Mouse (Mus musculus): ENCODE measurements around the gene Sprr4.
A peak's percentile ranks its signal among the peaks of the same experiment; 100 is the strongest.
"Not testable (repeated sequence)": the region's sequence is repeated elsewhere in the genome, so short reads cannot be mapped to it uniquely, and the experiment has no call there.

Gene Sprr4

GRCm38 (mm10) chr3:92500393-92500792, at the start of gene Sprr4:
TSS of gene Sprr4 (minus strand) at chr3:92500493.
- DNase-seq, result no peak

- no peak for DNase-seq
Observed at GRCm38 (mm10) chr3:92534411-92534810, 34.1 kb upstream of the Sprr4 start, which contains the start of gene 2310046K23Rik. TSS of gene 2310046K23Rik (minus strand) at chr3:92534511.

DNA sequence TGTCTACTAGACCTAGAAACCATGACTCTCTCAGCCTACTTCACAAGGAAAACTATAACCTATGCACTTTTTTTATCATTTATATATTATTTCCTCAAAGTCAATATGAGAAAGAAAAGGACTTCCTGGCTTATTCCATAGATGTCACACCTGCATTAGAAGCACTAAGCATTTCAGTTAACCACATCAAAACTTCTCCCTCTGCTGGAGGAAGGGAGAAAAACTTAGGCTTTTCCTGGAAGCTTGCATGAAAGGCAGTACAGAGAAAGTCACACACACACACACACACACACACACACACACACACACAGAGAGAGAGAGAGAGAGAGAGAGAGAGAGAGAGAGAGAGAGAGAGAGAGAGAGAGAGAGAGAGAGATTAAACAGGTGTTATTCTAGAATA, 12.0 kb upstream of the Sprr4 start:
- DNase-seq, result no peak

GRCm38 (mm10) chr3:92510786-92511185, 10.5 kb upstream of the Sprr4 start:
- DNase-seq, result peak; percentile 4

DNA sequence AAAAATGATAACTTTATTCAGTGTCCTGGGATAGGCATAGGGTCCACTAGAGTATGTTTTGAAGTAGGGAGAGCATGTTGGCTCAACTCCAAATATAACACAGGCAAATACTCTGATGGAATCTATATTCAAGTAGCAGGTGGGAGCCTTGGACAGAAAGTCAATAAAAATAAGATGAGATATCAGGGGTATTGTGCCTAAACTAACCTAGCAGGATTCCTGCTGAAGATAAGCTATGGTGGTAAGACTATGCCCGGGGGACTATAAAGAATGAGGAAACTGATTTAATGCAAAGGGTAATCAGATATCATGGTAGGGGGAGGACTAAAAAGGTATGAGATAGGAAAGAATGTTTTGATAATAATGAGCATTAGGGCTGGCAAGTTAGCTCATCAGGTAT, 7.9 kb upstream of the Sprr4 start:
- no peak for DNase-seq

- no peak for DNase-seq
Observed at GRCm38 (mm10) chr3:92503528-92503927, 3.2 kb upstream of the Sprr4 start.

DNA sequence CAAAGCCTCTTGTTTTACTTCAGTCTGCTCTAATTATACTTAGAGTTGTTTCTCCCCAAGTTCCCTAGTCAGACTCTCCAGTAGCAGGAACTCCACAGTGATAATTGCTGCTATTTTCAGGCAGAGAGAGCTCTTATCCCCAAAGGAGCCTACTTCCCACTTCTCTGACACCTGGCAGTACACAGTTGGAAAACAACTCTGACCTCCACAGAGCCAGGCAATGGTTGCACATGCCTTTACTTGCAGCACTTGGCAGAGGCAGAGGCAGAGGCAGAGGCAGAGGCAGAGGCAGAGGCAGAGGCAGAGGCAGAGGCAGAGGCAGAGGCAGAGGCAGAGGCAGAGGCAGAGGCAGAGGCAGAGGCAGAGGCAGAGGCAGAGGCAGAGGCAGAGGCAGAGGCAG, 10.0 kb downstream of the Sprr4 start:
- DNase-seq, result not testable (repeated sequence)

GRCm38 (mm10) chr3:92486307-92486706, 14.0 kb downstream of the Sprr4 start:
- no peak for DNase-seq

- no peak for DNase-seq
Observed at GRCm38 (mm10) chr3:92485863-92486262, 14.4 kb downstream of the Sprr4 start, which contains the start of gene Sprr1a. TSS of gene Sprr1a (minus strand) at chr3:92485895.

DNA sequence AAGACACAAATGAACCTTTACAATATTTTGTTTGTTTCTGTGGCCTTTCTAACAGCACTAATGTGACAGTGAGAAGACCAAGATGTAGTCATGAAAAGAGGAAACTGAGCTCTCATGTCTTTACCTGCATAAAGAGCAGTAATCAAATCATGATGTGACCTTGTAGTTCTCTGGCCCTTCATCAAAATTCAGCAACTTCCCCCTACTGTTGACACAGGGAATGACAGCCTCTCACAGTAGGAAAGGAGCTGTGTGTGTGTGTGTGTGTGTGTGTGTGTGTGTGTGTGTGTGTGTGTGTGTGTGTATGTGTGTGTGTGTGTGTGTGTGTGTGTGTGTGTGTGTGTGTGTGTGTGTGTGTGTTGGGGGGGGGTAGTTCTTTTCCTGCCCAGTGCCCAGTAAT, 19.0 kb downstream of the Sprr4 start:
- DNase-seq, result not testable (repeated sequence)

DNA sequence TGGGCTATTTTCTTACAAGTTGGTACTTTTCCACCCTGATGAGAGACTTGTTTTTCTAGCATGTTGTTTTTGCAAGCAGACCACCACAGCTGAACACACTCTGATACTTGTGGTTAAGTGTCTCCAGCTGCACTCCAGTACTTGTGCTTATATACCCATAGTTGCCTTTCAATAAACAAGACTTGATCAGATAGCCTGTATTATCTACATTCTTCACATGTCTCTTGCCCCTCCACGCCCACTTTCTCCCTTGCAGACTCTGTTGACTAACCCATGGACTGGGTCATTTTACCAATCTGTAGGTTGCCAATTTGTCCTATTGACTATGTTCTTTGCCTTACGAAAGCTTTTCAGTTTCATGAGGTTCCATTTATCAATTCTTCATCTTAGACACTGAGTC, 30.2 kb downstream of the Sprr4 start:
- no peak for DNase-seq

DNA sequence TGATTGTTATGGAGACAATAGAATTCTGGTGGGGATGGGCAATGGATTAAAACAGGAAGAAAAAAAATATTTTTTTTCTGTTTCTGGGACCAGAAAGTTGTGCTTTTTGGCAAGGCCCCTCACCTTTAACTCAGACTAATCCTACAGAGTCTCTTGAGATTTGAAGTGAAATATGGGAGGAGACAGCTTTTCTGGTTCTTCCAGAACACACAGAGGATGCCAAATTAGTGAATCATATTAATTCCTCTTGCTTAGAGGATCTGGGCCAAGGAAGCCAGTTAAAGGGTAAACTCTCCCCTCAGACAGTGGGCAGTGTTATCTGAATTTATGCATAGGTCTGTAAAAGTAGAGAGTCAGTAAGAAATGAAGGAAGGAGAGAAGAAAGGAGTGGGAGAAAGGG, 32.9 kb downstream of the Sprr4 start:
- DNase-seq, result no peak

- DNase-seq, result no peak
Observed at GRCm38 (mm10) chr3:92466576-92466975, 33.7 kb downstream of the Sprr4 start.

DNA sequence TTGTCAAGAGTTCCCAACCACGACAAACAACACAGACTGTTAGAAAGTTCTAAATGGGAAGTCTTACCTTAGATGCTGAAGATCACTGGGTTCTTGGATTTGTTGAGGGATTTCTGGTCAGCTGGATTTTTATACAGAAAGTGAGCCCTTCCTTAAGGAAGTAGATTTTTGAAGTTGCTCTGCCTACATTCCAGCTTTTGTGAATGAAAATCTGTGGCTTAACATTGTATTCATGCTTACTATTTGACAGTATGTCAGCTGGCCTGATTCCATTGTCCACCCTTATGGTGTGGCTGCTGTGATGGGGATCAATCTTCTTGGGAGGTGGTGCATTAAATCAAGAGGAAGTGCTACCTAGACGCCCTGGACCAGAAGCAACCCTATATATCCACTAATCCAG, 41.7 kb downstream of the Sprr4 start, which contains the start of gene Sprr3:
Gene Sprr3 (minus strand): TSS at position 101 of the 400 bp plus-strand sequence.
- DNase-seq, result no peak

- no peak for DNase-seq
Observed at GRCm38 (mm10) chr3:92455151-92455550, 45.1 kb downstream of the Sprr4 start.

Data from liver (tissue).